Mouse (Mus musculus): ENCODE data around the gene Hcn3.

- TF ChIP-seq POLR2A (IDR thresholded peaks at IDR 0.05; ENCODE audit: control insufficient read depth, extremely low read depth, insufficient read depth, low read length, poor library complexity), result no peak
- no peak for TF ChIP-seq CTCF (IDR thresholded peaks at IDR 0.05; ENCODE audit: borderline replicate concordance, control insufficient read depth, extremely low read depth, insufficient read depth, low read length, poor library complexity)
These were observed 52.5 kb downstream of the Hcn3 start for GRCm38 (mm10) chr3:89107545-89107944.
